Mouse (Mus musculus): ENCODE results near the gene Nup50.

Gene Nup50

GRCm38 (mm10) chr15:84950053-84950452 lies 26.8 kb downstream of the Nup50 start:
- peak; percentile 71 for DNase-seq (ENCODE audit: low spot score in 2 of 2)

DNA sequence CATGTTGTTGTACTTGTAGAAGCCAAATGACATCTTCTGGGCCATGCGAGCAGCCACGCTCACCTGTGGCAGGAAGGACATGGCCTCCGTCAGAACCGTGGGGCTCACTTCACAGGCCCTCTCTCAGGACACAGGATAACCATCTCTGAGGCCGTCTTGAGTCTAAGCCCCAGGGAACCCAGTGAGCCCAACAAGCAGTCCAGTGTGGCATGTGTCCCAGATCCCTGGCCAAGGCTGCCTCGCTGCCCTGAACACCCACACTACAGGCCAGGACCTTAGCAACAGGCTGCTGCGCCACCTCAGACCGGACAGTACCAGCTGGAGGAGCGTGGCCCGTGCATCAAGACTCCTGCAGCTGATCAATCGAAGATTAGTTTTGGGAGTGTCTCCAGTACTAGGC lies 30.0 kb downstream of the Nup50 start:
- DNase-seq (ENCODE audit: low spot score in 2 of 2) = no peak

DNA sequence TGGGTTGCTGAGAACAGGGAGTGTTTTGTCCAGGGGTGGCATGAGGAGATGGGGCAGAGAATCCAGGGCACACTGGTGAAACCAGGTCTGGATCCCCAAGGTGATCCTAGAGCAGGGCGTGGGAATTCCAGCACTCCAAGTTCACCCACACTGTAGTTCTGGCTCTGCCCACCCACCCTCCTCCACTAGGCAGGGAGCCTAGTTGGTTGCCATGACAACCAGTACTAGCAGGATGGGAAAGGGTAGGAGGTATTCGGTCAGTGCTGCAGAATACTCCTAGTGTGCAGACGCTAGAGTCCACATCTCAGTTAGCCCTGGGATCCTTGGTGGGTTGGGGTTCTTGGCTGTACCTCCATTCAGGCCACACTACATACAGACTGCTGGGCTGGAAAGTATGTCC lies 34.6 kb downstream of the Nup50 start:
- peak; percentile 58 to 73 for DNase-seq (ENCODE audit: low spot score in 2 of 2)

DNA sequence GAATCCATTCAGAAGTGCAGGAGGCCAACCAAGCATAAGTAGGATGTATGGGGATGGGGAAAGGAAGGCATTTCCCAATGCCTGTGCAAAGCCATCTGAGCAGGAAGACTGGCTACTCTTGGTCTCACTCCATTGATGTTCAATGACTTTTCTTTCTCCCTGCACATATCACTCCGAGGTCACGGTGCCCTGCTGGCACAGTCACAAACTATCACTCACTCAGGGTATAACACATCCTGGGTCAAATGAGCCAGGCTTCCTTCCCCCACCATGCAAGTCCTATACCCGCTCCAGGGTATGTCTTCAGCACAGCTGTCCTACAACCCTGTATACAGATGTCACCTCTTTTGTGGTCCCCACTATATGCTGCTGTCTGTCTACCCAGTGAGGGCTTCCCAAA lies 35.1 kb downstream of the Nup50 start:
- DNase-seq (ENCODE audit: low spot score in 2 of 2) = no peak

GRCm38 (mm10) chr15:84959891-84960290 lies 36.7 kb downstream of the Nup50 start:
- DNase-seq (ENCODE audit: low spot score in 2 of 2) = no peak

GRCm38 (mm10) chr15:84960692-84961091 lies 37.5 kb downstream of the Nup50 start:
- peak; percentile 64 to 85 for DNase-seq (ENCODE audit: low spot score in 2 of 2)

GRCm38 (mm10) chr15:84962518-84962917 lies 39.3 kb downstream of the Nup50 start:
- no peak for DNase-seq (ENCODE audit: low spot score in 2 of 2)

- DNase-seq (ENCODE audit: low spot score in 2 of 2) = no peak
Observed at GRCm38 (mm10) chr15:84964771-84965170, 41.6 kb downstream of the Nup50 start.

- no peak for DNase-seq (ENCODE audit: low spot score in 2 of 2)
Observed at GRCm38 (mm10) chr15:84965575-84966360, 42.6 kb downstream of the Nup50 start.

DNA sequence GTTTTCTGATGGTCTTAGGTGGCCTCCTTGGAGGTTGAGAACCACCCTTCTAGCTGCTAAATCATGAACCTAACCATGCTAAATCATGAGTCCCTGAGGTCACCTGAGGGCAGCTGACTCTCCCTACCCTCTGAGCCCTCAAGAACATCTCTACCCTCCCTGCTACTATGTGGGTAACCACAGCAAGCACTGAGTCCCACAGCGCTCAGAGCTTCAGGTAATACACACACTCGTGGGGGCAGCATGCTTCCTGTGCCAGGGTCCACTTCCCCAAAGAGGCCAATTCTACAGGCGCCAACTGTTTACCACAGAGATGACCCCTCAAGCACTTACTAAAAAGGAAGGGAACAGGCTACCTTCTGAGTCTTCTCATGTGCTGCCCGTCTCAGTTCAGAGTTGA lies 45.3 kb downstream of the Nup50 start:
- no peak for DNase-seq (ENCODE audit: low spot score in 2 of 2)

DNA sequence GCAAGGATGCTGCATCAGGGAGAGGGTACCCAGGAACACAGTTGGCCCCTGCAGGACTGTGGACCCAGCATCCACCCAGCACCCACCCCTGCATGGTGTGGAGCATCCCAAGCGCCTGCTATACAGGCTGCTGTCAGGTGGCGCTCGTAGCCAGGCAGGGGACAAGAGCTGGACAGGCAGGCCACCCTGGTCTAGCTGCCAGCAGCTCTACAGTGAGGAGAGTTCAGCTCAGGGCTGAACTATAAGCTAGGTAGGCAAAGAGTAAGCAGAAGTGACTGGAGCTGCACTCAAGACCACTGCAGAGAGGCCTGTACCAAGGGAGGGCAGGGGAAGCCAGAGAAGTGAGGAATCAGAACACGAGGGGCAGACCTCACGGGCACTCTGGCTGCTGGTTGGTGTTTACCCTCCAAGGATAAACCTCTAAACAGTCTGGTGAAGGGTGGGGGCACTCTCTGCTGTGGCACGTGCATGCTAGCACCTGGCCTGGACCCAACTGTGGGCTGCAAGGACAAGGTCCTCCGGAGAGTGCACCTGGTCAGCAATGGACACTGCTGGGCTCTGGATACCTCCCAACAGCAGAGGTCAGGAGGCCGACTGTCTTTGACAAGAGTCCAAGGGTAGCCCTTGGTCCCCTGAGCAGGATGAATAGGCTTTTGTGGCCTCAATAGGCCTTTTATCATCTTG lies 49.8 kb downstream of the Nup50 start:
- no peak for DNase-seq (ENCODE audit: low spot score in 2 of 2)

DNA sequence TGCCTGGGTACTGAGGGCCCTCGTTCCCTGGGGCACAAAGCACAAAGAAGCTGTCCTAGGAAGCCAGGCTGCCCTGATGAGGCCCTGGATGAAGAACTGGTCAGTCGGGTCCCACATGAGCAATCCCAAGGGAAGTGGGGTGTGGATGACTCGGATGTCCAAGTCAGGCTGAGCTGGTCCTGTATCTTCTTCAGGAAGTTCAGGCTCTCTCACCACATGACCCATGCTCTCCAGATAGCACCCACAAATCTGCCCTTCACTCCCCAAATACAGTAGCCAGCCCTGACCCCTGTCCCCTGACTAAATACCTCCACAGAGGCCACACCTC lies 50.3 kb downstream of the Nup50 start:
- DNase-seq (ENCODE audit: low spot score in 2 of 2) = no peak

DNA sequence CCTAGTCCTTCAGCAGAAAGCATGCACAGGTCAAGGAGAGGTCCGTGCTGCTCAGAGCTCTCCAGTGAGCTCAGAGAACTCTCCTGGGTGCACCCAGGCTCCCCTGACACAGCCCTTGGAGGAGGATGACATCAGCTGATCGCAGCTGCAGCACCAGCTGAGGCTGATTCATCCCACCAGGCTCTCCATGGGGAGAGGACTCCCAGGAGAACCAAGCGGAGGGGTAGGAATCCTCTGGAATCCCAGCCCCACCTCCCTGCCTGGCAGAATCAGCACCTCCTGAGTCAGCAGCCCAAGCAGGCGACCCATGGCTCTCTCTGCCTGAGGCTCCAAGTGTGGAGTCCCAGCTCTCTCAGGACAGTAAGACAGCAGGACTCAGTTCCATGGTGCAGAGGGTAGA lies 52.5 kb downstream of the Nup50 start:
- DNase-seq (ENCODE audit: low spot score in 2 of 2) = peak; percentile 78 to 79

DNA sequence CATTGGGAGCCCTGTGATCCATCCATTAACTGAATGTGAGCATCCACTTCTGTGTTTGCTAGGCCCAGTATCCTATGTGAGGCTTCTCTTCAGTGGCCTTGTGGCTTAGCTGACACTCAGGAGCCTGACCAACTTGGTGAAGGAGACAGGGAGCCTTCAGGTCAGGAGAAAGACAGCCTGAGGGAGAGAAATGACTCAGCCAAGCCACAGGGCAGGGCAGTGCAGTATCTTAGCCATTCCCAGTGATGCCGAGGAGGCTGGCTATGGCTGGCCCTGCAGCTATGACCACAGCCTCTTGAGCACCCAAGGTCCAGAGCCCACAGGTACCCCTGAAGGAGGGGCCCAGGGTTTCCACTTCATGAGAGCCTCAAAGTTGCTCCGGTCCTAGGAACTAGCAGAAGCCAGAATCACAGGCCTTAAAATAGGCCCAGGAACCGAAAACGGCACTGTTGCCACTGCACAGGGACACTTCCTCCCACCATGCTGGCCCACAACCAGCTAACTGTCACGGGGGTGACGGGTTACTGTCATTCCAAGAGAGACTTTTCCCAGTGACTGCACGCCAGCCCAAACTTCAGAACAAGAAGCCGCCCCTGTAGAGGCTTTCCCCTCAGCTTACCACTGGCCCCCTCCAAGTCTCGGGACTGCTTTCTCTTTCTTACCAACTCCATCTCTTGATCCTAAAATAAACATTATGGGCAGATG lies 58.5 kb downstream of the Nup50 start:
- no peak for DNase-seq (ENCODE audit: low spot score in 2 of 2)

- DNase-seq (ENCODE audit: low spot score in 2 of 2) = no peak
Observed at GRCm38 (mm10) chr15:84982888-84983287, 59.7 kb downstream of the Nup50 start.

DNA sequence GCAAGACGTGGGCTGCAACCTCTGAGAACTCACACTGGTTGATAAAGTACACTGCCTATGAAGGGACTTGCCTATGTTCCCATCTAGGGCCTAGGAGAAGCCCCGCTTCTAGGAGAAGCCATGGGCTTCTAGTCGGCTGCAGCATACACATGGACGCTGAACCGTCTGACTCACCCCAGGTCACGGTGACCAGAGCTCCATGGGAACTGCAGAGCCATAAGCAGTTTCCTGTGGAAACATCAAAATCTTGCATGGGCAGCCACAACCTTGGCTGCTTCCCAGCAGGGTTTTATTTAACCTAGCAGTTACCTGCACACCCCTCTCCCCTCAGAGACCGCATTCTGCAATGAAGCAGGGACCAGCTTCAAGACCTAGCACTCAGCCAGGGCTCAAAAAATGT lies 60.5 kb downstream of the Nup50 start:
- DNase-seq (ENCODE audit: low spot score in 2 of 2) = no peak

- no peak for DNase-seq (ENCODE audit: low spot score in 2 of 2)
Observed at GRCm38 (mm10) chr15:84985516-84986160, 62.4 kb downstream of the Nup50 start.

GRCm38 (mm10) chr15:84986171-84987019 lies 63.2 kb downstream of the Nup50 start:
- no peak for DNase-seq (ENCODE audit: low spot score in 2 of 2)

DNA sequence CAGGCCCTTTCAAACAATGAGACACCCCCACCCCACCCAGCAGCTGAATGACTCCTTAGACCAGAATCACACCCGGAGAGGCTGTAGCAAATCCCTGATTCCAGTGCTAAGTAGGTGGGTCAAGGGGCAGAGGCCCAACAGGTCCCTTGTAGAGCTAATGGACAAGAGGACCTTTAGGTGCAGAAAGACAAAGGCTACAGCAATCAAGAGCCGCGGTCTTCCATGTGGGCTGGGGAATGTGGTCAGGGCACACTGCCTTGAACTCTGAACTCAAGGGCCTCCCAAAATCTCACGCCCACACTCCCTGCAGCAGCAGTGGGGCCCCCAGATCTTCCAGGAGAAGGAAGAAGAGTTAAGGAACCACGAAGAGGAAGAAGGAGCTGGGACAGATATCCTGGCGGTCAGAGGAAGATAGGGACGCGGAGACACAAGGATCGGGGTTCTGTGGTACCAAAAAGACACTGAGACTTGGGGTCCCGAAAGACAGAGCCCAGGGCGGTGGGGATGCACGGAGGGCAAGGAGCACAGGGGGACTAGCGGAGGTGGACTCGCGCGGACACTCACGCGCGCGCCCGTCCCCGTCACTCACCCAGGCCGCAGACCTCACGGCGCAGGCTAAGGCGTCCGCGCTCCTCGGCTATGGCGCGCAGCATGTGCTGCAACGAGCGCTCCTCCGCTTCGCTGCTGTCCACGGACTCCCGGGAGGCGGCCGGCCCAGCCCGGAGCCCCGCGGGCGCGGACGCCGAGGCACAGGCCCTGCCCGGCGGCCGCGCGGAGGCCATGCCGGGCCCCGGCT lies 64.0 kb downstream of the Nup50 start:
- DNase-seq (ENCODE audit: low spot score in 2 of 2) = no peak

Measured in right cerebral cortex, postnatal 36 days (tissue).